Mouse (Mus musculus) cerebellum, adult 2 months (tissue): ENCODE measurements around the gene Zfhx3.

ENCODE experiments used
- CTCF ChIP-seq: fragments of 200-500 bp; IDR thresholded peaks from 2 replicates; pipeline ENCODE4 v1.5.1; 2011; ENCODE audit warnings: low read depth, mild to moderate bottlenecking, control low read depth, low read length, moderate library complexity, borderline replicate concordance; ENCODE audit not compliant: insufficient read depth
- POLR2A ChIP-seq: fragments of 200-500 bp; IDR thresholded peaks from 2 replicates; pipeline ENCODE4 v1.6.1; 2011; ENCODE audit warnings: low read length, control low read depth, borderline replicate concordance; ENCODE audit not compliant: insufficient read depth

DNA sequence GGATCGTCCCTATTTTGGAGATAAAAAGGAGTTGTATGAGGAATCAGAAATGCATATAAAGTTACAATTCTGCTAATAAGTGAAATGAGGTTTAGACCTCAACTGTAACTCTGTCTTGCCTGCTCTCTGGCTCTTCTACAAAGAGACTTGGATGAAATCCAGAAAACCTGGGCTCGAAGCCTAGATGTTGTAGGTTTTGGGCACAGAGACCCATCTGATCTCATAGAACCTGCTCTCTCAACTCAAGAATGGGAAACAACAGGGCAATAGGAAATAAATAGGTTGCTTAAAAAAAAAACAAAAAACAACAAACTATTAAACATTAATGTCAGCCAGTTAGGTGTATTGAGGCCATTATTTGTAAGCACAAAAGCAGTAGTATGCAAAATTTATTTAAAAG, 182.6 kb downstream of the Zfhx3 start:
- TF ChIP-seq POLR2A (no peak), CTCF (no peak)
